Mouse (Mus musculus) CH12.LX (cell line): ENCODE data around the gene Aire. TPM values are rescaled to one million over a fixed set of nuclear protein-coding genes. Genes with fewer than 3 reads are reported as not detected.

Experiments
- DNase-seq: peaks from one replicate; pipeline ENCODE4 v3.0.0-alpha.2; 2013; ENCODE audit errors: extremely low read depth
- H3K27ac ChIP-seq: 2 replicates; pipeline ENCODE4 v1.5.1; 2012; ENCODE audit warnings: low read depth, mild to moderate bottlenecking, control low read depth, moderate library complexity; ENCODE audit not compliant: insufficient read depth
- H3K27me3 ChIP-seq: replicated peaks from 2 replicates; pipeline ENCODE3; 2012; ENCODE audit warnings: inconsistent platforms
- H3K36me3 ChIP-seq, 2 experiments: replicated peaks in 1 of 2; 2 replicates each; pipeline versions ENCODE3 to v1.6.1; 2012; ENCODE audit warnings: inconsistent platforms in 1 of 2, low read length in 1 of 2, mild to moderate bottlenecking in 1 of 2, mixed read lengths in 1 of 2, moderate library complexity in 1 of 2; ENCODE audit not compliant: control insufficient read depth in 1 of 2, insufficient read depth in 1 of 2
- H3K4me1 ChIP-seq, 2 experiments: 2 replicates each; pipeline ENCODE4 v1.6.1; 2012; ENCODE audit warnings: inconsistent platforms in 1 of 2, moderate library complexity in 1 of 2; ENCODE audit not compliant: insufficient read depth in 2 of 2, control insufficient read depth in 1 of 2
- H3K4me2 ChIP-seq: 2 replicates; pipeline ENCODE4 v1.6.1; 2012; ENCODE audit warnings: low read depth, mild to moderate bottlenecking, control low read depth; ENCODE audit not compliant: poor library complexity, insufficient read depth, severe bottlenecking
- H3K4me3 ChIP-seq, 3 experiments: fragments of 150-350 bp in 1 of 3; sonication (generic) in 1 of 3; replicated peaks in 1 of 3; 2 replicates each; pipeline versions ENCODE3 to v1.5.1; 2011 to 2012; ENCODE audit warnings: low read depth in 2 of 3, low read length in 2 of 3, mild to moderate bottlenecking in 2 of 3, moderate library complexity in 2 of 3, control low read depth in 1 of 3, improper control_type of control experiment in 1 of 3, inconsistent platforms in 1 of 3, mixed read lengths in 1 of 3; ENCODE audit not compliant: poor library complexity in 1 of 3
- H3K79me2 ChIP-seq: replicated peaks from 2 replicates; pipeline ENCODE4 v1.6.1; 2012; ENCODE audit warnings: mild to moderate bottlenecking, moderate library complexity; ENCODE audit not compliant: control insufficient read depth, poor library complexity, insufficient read depth, severe bottlenecking; ENCODE audit errors: extremely low read depth
- H3K9ac ChIP-seq: 2 replicates; pipeline ENCODE4 v1.6.1; 2012; ENCODE audit warnings: low read depth, mild to moderate bottlenecking, control low read depth, moderate library complexity; ENCODE audit not compliant: insufficient read depth
- H3K9me3 ChIP-seq: replicated peaks from 2 replicates; pipeline ENCODE3; 2012; ENCODE audit warnings: low read length, inconsistent platforms, mixed read lengths
- CHD1 ChIP-seq: IDR thresholded peaks from 2 replicates; pipeline ENCODE4 v1.6.1; 2012; ENCODE audit warnings: low read depth, low read length, improper control_type of control experiment, inconsistent platforms
- ELF1 ChIP-seq: IDR thresholded peaks from 2 replicates; pipeline ENCODE4 v1.6.1; 2014; ENCODE audit warnings: low read depth, mild to moderate bottlenecking, inconsistent platforms, low read length, improper control_type of control experiment
- EP300 ChIP-seq: IDR thresholded peaks from 2 replicates; pipeline ENCODE4 v1.6.1; 2011; ENCODE audit warnings: low read length, improper control_type of control experiment
- ETS1 ChIP-seq: conservative IDR thresholded peaks from 2 replicates; pipeline ENCODE4 v1.6.1; 2012; ENCODE audit warnings: low read depth, mild to moderate bottlenecking, inconsistent platforms, low read length, improper control_type of control experiment, moderate library complexity
- IRF4 ChIP-seq: IDR thresholded peaks from 2 replicates; pipeline ENCODE4 v1.6.1; 2014; ENCODE audit warnings: low read depth, mild to moderate bottlenecking, inconsistent platforms, low read length, improper control_type of control experiment
- JUND ChIP-seq: conservative IDR thresholded peaks from 2 replicates; pipeline ENCODE4 v1.6.1; 2011; ENCODE audit warnings: low read depth, low read length, improper control_type of control experiment
- MAZ ChIP-seq: IDR thresholded peaks from 2 replicates; pipeline ENCODE4 v1.6.1; 2012; ENCODE audit warnings: low read depth, mild to moderate bottlenecking, inconsistent platforms, low read length, improper control_type of control experiment, moderate library complexity
- MEF2A ChIP-seq: IDR thresholded peaks from 2 replicates; pipeline ENCODE4 v1.6.1; 2014; ENCODE audit warnings: low read depth, mild to moderate bottlenecking, inconsistent platforms, low read length, improper control_type of control experiment, borderline replicate concordance
- MXI1 ChIP-seq: IDR thresholded peaks from 2 replicates; pipeline ENCODE4 v1.6.1; 2011; ENCODE audit warnings: mild to moderate bottlenecking, low read depth, low read length, improper control_type of control experiment
- MYC ChIP-seq: IDR thresholded peaks from 2 replicates; pipeline ENCODE4 v1.6.1; 2011; ENCODE audit warnings: low read depth, mild to moderate bottlenecking, improper control_type of control experiment, low read length
- NELFE ChIP-seq: IDR thresholded peaks from 2 replicates; pipeline ENCODE4 v1.6.1; 2011; ENCODE audit warnings: low read depth, low read length, improper control_type of control experiment
- NRF1 ChIP-seq: IDR thresholded peaks from 2 replicates; pipeline ENCODE4 v1.6.1; 2014; ENCODE audit warnings: low read depth, mild to moderate bottlenecking, inconsistent platforms, low read length, improper control_type of control experiment, moderate library complexity
- PAX5 ChIP-seq: IDR thresholded peaks from 2 replicates; pipeline ENCODE4 v1.6.1; 2012; ENCODE audit warnings: low read length, inconsistent platforms, mixed read lengths
- POLR2A ChIP-seq: IDR thresholded peaks from 2 replicates; pipeline ENCODE4 v1.6.1; 2011; ENCODE audit warnings: low read depth, mild to moderate bottlenecking, improper control_type of control experiment, low read length
- SMC3 ChIP-seq: IDR thresholded peaks from 2 replicates; pipeline ENCODE4 v1.6.1; 2011; ENCODE audit warnings: low read depth, low read length, improper control_type of control experiment
- TBP ChIP-seq: conservative IDR thresholded peaks from 2 replicates; pipeline ENCODE4 v1.6.1; 2011; ENCODE audit warnings: low read depth, low read length, improper control_type of control experiment
- TCF12 ChIP-seq: IDR thresholded peaks from 2 replicates; pipeline ENCODE4 v1.6.1; 2014; ENCODE audit warnings: low read depth, mild to moderate bottlenecking, inconsistent platforms, low read length, improper control_type of control experiment
- UBTF ChIP-seq: IDR thresholded peaks from 2 replicates; pipeline ENCODE4 v1.6.1; 2012; ENCODE audit warnings: low read depth, mild to moderate bottlenecking, inconsistent platforms, low read length, improper control_type of control experiment, moderate library complexity
- USF1 ChIP-seq: IDR thresholded peaks from 2 replicates; pipeline ENCODE4 v1.6.1; 2014; ENCODE audit warnings: low read depth, mild to moderate bottlenecking, inconsistent platforms, low read length, improper control_type of control experiment
- USF2 ChIP-seq: conservative IDR thresholded peaks from 2 replicates; pipeline ENCODE4 v1.6.1; 2011; ENCODE audit warnings: low read depth, low read length, improper control_type of control experiment
- ZC3H11A ChIP-seq: IDR thresholded peaks from 2 replicates; pipeline ENCODE4 v1.6.1; 2012; ENCODE audit warnings: low read depth, mild to moderate bottlenecking, inconsistent platforms, low read length, improper control_type of control experiment
- ZKSCAN1 ChIP-seq: IDR thresholded peaks from 2 replicates; pipeline ENCODE4 v1.6.1; 2012; ENCODE audit warnings: low read depth, inconsistent platforms, low read length, improper control_type of control experiment, borderline replicate concordance
- ZMIZ1 ChIP-seq: IDR thresholded peaks from 2 replicates; pipeline ENCODE4 v1.6.1; 2012; ENCODE audit warnings: low read depth, mild to moderate bottlenecking, inconsistent platforms, low read length, improper control_type of control experiment
- dilution Hi-C: fragments of 300-500 bp; cut with MboI; formaldehyde crosslinking; loops from 2 replicates; pipeline ENCODE4 v1.14.3; 2020; ENCODE audit warnings: low sequenced_read_pairs; ENCODE audit not compliant: extremely low pct_unique_long_range_greater_than_20kb, extremely low pct_ligation_motif_present
- in situ Hi-C: fragments of 300-500 bp; cut with MboI; formaldehyde crosslinking; loops from 3 replicates; pipeline ENCODE4 v1.14.3; 2019; ENCODE audit warnings: low sequenced_read_pairs, low pct_ligation_motif_present, low pct_unique_long_range_greater_than_20kb, mixed read lengths
- polyA plus RNA-seq: library from polyadenylated mRNA; unstranded; fragments of >175 nt; gene quantifications from 2 replicates; pipeline ENCODE4 v1.2.1, GENCODE M21; 2012; ENCODE audit warnings: low read depth; ENCODE audit not compliant: insufficient read length
- total RNA-seq, 2 experiments: library from RNA; depleted of rRNA; stranded (reverse); fragments of 300-350 nt in 1 of 2; fragments of >200 nt in 1 of 2; gene quantifications; 2 replicates each; pipeline ENCODE4 v1.2.3; 2012 to 2014

Aire gene
- total and polyA plus RNA-seq, 3 experiments = 0.16 to 0.17 TPM; not detected in 1

GRCm38 (mm10) chr10:78002316-78002715 lies 41.1 kb downstream of the Aire start:
- H3K9ac ChIP-seq = no peak overlapping the region
- TF ChIP-seq MYC (no peak), USF1 (no peak), MAZ (no peak), TCF12 (no peak), UBTF (no peak), NRF1 (no peak), ETS1 (no peak)
- H3K36me3 ChIP-seq = peaks cover 50 to 92% of the 10 kb centered on the region in 2 experiments
- no peak overlapping the region for H3K27ac ChIP-seq
- H3K27me3 ChIP-seq = no peaks in the 10 kb centered on the region
- H3K4me3 ChIP-seq = no peak overlapping the region
- peaks cover 7 to 17% of the 10 kb centered on the region in 2 experiments; a peak in 3 of 4 replicates for H3K4me1 ChIP-seq
- no peaks in the 10 kb centered on the region for H3K9me3 ChIP-seq
- peaks cover 7% of the 10 kb centered on the region for H3K79me2 ChIP-seq
- in situ Hi-C loops (no loop called here), dilution Hi-C loops (no loop called here)
- no peak overlapping the region for H3K4me2 ChIP-seq
- DNase-seq = no peak

- no peak for TF ChIP-seq USF1
- no peak for TF ChIP-seq MEF2A
- no peak for TF ChIP-seq USF2
- TF ChIP-seq EP300 = no peak
- TF ChIP-seq CHD1 = no peak
- TF ChIP-seq, all 38 proteins: peak for 0
- Histone ChIP-seq H3K4me2 (no peak overlapping the region), H3K9ac (no peak overlapping the region), H3K4me1 (peaks cover 7 to 12% of the 10 kb centered on the region in 2 experiments; a peak in 3 of 4 replicates), H3K79me2 (peaks cover 2% of the 10 kb centered on the region), H3K36me3 (peaks cover 53 to 94% of the 10 kb centered on the region in 2 experiments), H3K27ac (no peak overlapping the region), H3K27me3 (no peaks in the 10 kb centered on the region), H3K4me3 (no peak overlapping the region), H3K9me3 (no peaks in the 10 kb centered on the region)
- dilution Hi-C loops = no loop called here
- no peak for DNase-seq
- in situ Hi-C loops = no loop called here
These were observed 41.6 kb downstream of the Aire start for GRCm38 (mm10) chr10:78001796-78002195.

GRCm38 (mm10) chr10:78000200-78000599 lies 43.2 kb downstream of the Aire start:
- TF ChIP-seq IRF4 (no peak), ELF1 (no peak), ZMIZ1 (no peak), TBP (no peak), NRF1 (no peak), NELFE (no peak), JUND (no peak), ZKSCAN1 (no peak), MXI1 (no peak), PAX5 (no peak), USF2 (no peak), ZC3H11A (no peak), USF1 (no peak), SMC3 (no peak), POLR2A (no peak), TCF12 (no peak)
- H3K4me2 ChIP-seq = no peak overlapping the region
- H3K9me3 ChIP-seq = no peaks in the 10 kb centered on the region
- peaks cover 64 to 95% of the 10 kb centered on the region in 2 experiments for H3K36me3 ChIP-seq
- dilution Hi-C loops (no loop called here), in situ Hi-C loops (no loop called here)
- DNase-seq = no peak
- H3K4me3 ChIP-seq = no peak overlapping the region
- no peak overlapping the region for H3K27ac ChIP-seq
- no peaks in the 10 kb centered on the region for H3K4me1 ChIP-seq
- H3K27me3 ChIP-seq = no peaks in the 10 kb centered on the region
- no peak overlapping the region for H3K9ac ChIP-seq
- H3K79me2 ChIP-seq = no peaks in the 10 kb centered on the region
